Mouse (Mus musculus) hindbrain, embryonic 13.5 days (tissue): ENCODE results near the gene Prrg4. TPM values are rescaled to one million over a fixed set of nuclear protein-coding genes. Genes with fewer than 3 reads are reported as not detected.

Source experiments
- ATAC-seq: fragments of 200-750 bp; cut with Nextera tagmentation; 2 replicates; pipeline ENCODE4 v1.8.0; 2017; ENCODE audit warnings: moderate TSS enrichment; ENCODE audit not compliant: low FRiP score
- H3K27ac ChIP-seq: fragments of 300-500 bp; sonication (generic); 2 replicates; pipeline ENCODE4 v1.5.1; 2015; ENCODE audit warnings: inconsistent platforms, mild to moderate bottlenecking, moderate library complexity
- H3K27me3 ChIP-seq: fragments of 300-500 bp; sonication (generic); 2 replicates; pipeline ENCODE4 v1.6.1; 2015; ENCODE audit warnings: mild to moderate bottlenecking, inconsistent platforms
- H3K36me3 ChIP-seq: fragments of 300-500 bp; sonication (generic); 2 replicates; pipeline ENCODE4 v1.6.1; 2015; ENCODE audit warnings: mild to moderate bottlenecking, inconsistent platforms
- H3K4me1 ChIP-seq: fragments of 300-500 bp; sonication (generic); replicated peaks from 2 replicates; pipeline ENCODE4 v1.6.1; 2015; ENCODE audit warnings: inconsistent platforms
- H3K4me2 ChIP-seq: fragments of 300-500 bp; sonication (generic); 2 replicates; pipeline ENCODE4 v1.6.1; 2015; ENCODE audit warnings: inconsistent platforms, mild to moderate bottlenecking, moderate library complexity
- H3K4me3 ChIP-seq: fragments of 300-500 bp; sonication (generic); 2 replicates; pipeline ENCODE4 v1.5.1; 2015; ENCODE audit warnings: mild to moderate bottlenecking, inconsistent platforms
- H3K9ac ChIP-seq: fragments of 300-500 bp; sonication (generic); 2 replicates; pipeline ENCODE4 v1.6.1; 2015; ENCODE audit warnings: mild to moderate bottlenecking, inconsistent platforms
- H3K9me3 ChIP-seq: fragments of 300-500 bp; sonication (generic); 2 replicates; pipeline ENCODE4 v1.6.1; 2016; ENCODE audit warnings: inconsistent platforms
- WGBS: fragments of 180-500 bp; shearing (Covaris S2); methylation state at CpG from one replicate; pipeline ENCODE4 v1.1.7; 2015; 5-methylcytosine and 5-hydroxymethylcytosine counted together
- polyA plus RNA-seq: library from polyadenylated mRNA; unstranded; fragments of >200 nt; fragmentation: Nextera tagmentation; extraction: Ambion mirVana; gene quantifications from 2 replicates; pipeline ENCODE4 v1.2.1, GENCODE M21; 2015

Prrg4 gene
- polyA plus RNA-seq, 1 experiment from 2014 or later = 0.32 TPM

DNA sequence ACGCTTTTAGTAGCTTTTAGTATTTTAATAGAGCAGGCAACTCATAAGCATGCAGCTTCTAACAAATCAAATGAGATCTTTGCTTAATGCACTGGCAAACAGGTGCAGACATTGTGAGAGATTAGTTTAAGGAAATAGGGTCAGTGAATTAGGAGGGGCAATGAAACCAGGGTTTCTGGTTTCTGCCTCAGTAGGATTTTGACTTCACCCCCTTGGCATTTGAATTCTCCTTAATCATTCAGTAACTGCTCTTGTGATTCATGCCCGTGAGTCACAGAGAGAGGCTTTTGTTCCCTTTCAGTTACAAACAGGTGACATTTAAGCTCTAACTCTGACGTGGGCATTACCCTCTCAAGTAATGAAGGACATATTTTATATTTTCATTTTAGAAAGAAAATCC lies 6.1 kb upstream of the Prrg4 start:
- 31% methylated on average over 3 of the region's 3 CpGs for WGBS
- Histone ChIP-seq H3K9me3 (no peaks in the 10 kb centered on the region), H3K4me3 (no peak overlapping the region), H3K4me2 (no peak overlapping the region), H3K36me3 (no peaks in the 10 kb centered on the region), H3K9ac (no peak overlapping the region), H3K27ac (no peak overlapping the region), H3K27me3 (peaks cover 10% of the 10 kb centered on the region; the same call in 1 of the 2 replicates), H3K4me1 (no peaks in the 10 kb centered on the region)
- ATAC-seq = no peak

- WGBS = 93% methylated on average over 1 of the region's 1 CpGs
- no peak for ATAC-seq
- H3K9me3 ChIP-seq = no peaks in the 10 kb centered on the region
- no peak overlapping the region for H3K27ac ChIP-seq
- H3K4me3 ChIP-seq = no peak overlapping the region
- no peaks in the 10 kb centered on the region for H3K36me3 ChIP-seq
- H3K27me3 ChIP-seq = peaks cover 14% of the 10 kb centered on the region; the same call in 1 of the 2 replicates
- H3K4me1 ChIP-seq = peaks cover 1% of the 10 kb centered on the region; the same call in 1 of the 2 replicates
- no peak overlapping the region for H3K4me2 ChIP-seq
- no peak overlapping the region for H3K9ac ChIP-seq
Measured at GRCm38 (mm10) chr2:104854836-104855235, 5.2 kb upstream of the Prrg4 start.

DNA sequence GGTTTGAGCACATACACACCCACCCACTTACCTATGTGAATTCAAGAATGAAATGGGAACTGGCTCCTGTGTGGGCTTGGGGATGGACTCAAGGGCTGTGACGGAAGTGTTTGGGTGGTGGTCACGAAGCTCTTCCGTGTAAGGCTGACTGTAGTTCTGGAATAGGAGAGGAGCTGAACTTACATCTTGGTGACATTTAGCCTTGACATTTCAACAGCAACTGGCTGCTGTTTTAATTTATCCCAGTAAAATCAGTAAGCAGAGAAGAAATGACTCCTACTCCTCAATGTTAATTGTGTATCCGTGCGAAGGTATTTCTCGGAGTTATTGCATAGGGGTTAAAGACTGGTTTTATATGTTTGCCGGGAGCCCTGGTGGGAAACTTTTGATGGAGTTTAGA lies 2.9 kb upstream of the Prrg4 start:
- Histone ChIP-seq H3K4me3 (no peak overlapping the region), H3K9me3 (no peaks in the 10 kb centered on the region), H3K4me1 (peaks cover 11% of the 10 kb centered on the region), H3K36me3 (no peaks in the 10 kb centered on the region), H3K9ac (no peak overlapping the region), H3K27me3 (peaks cover 32% of the 10 kb centered on the region), H3K27ac (no peak overlapping the region), H3K4me2 (no peak overlapping the region)
- WGBS = 90% methylated on average over 7 of the region's 7 CpGs
- no peak for ATAC-seq

GRCm38 (mm10) chr2:104851686-104852085 lies 2.0 kb upstream of the Prrg4 start:
- WGBS = 22% methylated on average over 5 of the region's 5 CpGs

GRCm38 (mm10) chr2:104849991-104850359 lies 299 bp upstream of the Prrg4 start:
- Histone ChIP-seq H3K36me3 (no peaks in the 10 kb centered on the region), H3K27me3 (peaks cover 32% of the 10 kb centered on the region), H3K4me2 (peak overlapping the region; percentile 97), H3K9ac (0 out of 2 replicates have a peak overlapping the region, but pooled peaks have one; percentile 68), H3K4me3 (peak overlapping the region; percentile 55), H3K27ac (no peak overlapping the region), H3K9me3 (no peaks in the 10 kb centered on the region), H3K4me1 (peaks cover 11% of the 10 kb centered on the region)
- 68% methylated on average over 3 of the region's 3 CpGs for WGBS
- ATAC-seq = no peak

More at GRCm38 (mm10) chr2:104851686-104852085, 2.0 kb upstream of the Prrg4 start:
- Histone ChIP-seq H3K4me1 (peaks cover 11% of the 10 kb centered on the region), H3K36me3 (no peaks in the 10 kb centered on the region), H3K4me3 (no peak overlapping the region), H3K9me3 (no peaks in the 10 kb centered on the region), H3K27ac (no peak overlapping the region), H3K27me3 (peaks cover 32% of the 10 kb centered on the region), H3K9ac (no peak overlapping the region), H3K4me2 (no peak overlapping the region)
- ATAC-seq = no peak

DNA sequence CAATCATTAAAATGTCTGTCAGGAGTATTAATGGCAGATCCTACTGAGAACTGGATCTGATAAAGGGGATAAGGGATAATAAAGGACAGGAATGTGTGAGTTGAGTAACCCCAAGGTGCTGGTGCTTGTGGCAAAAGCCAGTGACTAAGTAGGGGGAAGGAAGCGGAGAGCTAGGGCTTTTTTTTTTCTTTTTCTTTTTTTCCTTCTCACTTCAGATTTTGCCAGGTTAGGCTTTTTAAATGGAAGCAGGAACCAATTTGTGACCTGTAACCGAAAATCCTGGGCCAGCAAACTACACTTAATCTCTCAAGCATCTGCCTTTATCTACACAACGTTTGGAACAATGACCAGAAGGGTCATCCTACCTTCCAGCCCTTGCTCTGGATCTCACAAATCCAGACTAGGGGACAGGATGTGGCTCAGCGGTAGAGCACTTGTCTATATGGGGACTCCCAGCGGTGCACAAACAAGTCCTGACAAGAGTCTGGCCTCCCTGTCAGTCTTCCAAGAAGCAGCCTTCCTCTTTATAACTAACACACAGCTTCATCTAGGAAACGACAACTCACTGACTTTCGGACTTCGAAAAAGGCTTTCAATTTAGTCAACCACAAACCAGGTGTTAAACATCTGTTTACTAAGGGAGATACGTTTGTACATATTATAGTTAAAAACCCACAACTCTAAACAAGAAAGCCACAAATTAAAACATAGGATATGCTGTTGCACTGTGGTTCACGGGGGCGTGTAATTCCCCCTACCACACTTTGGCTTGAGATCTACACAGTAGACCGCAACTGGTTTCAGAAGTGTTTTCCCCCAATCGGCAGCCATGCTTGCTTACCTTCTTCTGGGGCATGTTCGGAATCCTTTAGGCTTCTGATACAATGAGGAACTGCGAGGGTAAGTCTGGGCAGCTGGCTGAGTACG lies 1.2 kb downstream of the Prrg4 start:
- 30% methylated on average over 16 of the region's 16 CpGs for WGBS

DNA sequence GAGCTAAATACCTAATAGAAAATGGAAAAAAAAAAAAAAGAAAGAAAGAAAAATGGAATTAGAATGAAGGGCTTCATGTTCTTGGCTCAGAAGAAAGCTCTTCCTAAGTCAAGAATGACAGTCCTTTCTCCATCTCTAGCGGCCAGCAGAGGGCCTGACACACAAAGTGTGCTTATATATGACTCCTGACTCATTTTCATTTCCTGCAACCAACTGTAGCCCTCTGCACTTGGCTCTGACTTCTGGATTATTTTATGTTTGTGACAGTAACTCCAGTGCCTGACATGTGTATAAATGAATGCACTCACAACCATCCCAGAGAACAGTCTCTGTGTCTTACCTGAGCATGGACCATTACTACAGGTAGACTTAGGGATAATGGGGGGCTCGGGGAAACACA lies 2.0 kb downstream of the Prrg4 start:
- no peak overlapping the region for H3K4me2 ChIP-seq
- no peak overlapping the region for H3K9ac ChIP-seq
- peaks cover 32% of the 10 kb centered on the region for H3K27me3 ChIP-seq
- no peaks in the 10 kb centered on the region for H3K9me3 ChIP-seq
- H3K27ac ChIP-seq = no peak overlapping the region
- no peak overlapping the region for H3K4me3 ChIP-seq
- peaks cover 11% of the 10 kb centered on the region for H3K4me1 ChIP-seq
- no peaks in the 10 kb centered on the region for H3K36me3 ChIP-seq
- 68% methylated on average over 2 of the region's 2 CpGs for WGBS
- ATAC-seq = no peak

More for the DNA sequence above, 1.2 kb downstream of the Prrg4 start:
- no peaks in the 10 kb centered on the region for H3K9me3 ChIP-seq
- peak overlapping the region; percentile 55 for H3K4me3 ChIP-seq
- no peaks in the 10 kb centered on the region for H3K36me3 ChIP-seq
- H3K9ac ChIP-seq = no peak overlapping the region
- peaks cover 11% of the 10 kb centered on the region for H3K4me1 ChIP-seq
- H3K27ac ChIP-seq = no peak overlapping the region
- no peak for ATAC-seq
- H3K27me3 ChIP-seq = peaks cover 32% of the 10 kb centered on the region
- peak overlapping the region; percentile 97 for H3K4me2 ChIP-seq

DNA sequence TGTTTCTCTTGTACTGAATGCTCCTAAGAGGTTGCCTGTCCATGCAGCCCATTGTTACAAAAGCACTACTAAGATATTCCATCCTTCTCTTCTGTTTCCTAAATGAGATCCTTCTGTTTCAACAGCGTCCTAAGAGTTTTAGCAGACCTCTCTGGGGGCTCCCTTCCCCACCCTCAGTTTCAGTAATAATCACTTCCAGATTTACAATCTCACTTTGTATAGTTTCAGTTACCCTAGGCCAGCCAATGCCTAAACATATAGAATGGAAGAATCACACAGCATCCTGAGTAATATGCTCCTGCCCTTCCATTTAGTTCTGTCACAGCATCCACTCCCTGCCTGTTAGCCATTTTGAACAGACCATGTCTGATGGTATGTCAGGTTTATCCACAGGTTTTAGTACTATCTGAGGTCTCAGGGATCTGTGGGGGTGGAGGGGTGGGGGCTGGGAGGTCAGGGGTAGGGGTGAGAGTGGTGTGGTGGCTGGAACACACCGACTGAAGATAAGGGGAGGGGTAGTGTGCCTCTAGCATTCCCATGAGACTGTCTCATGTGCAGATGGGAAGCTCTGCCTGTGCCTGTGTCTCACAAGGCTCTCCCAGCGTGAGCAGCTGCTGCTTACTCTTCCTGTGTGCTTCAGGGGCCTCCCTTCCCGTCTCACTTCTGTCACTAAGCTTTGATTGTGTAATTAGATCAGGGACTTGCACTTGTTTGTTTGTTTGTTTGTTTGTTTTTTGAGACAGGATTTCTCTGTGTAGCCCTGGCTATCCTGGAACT lies 2.9 kb downstream of the Prrg4 start:
- Histone ChIP-seq H3K4me1 (peaks cover 11% of the 10 kb centered on the region), H3K27ac (no peak overlapping the region), H3K36me3 (no peaks in the 10 kb centered on the region), H3K27me3 (peaks cover 32% of the 10 kb centered on the region), H3K4me2 (no peak overlapping the region), H3K9me3 (no peaks in the 10 kb centered on the region), H3K4me3 (no peak overlapping the region), H3K9ac (no peak overlapping the region)
- no peak for ATAC-seq
- 28% methylated on average over 4 of the region's 4 CpGs for WGBS

DNA sequence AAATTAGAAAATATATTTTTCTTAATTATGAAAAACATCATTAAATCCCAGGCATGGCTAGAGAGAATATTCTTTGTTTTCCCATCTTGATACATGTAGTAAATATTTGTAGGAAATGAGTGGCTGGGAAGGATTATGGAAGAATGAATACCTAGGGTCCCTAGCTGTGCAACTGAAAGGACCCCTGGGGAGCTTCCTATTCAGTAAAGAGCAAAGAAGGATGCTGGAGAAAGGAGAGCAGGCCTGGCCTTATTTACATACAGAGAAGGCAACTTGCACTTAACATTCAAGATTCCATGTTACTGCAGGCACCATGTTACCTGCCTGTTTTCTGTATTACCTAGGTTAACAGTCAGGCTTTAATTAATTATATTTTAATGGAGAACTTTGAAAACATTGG lies 7.1 kb downstream of the Prrg4 start:
- no peak for ATAC-seq
- Histone ChIP-seq H3K27me3 (no peaks in the 10 kb centered on the region), H3K9me3 (no peaks in the 10 kb centered on the region), H3K36me3 (no peaks in the 10 kb centered on the region), H3K27ac (no peak overlapping the region), H3K4me1 (no peaks in the 10 kb centered on the region), H3K4me3 (no peak overlapping the region), H3K4me2 (no peak overlapping the region), H3K9ac (no peak overlapping the region)

DNA sequence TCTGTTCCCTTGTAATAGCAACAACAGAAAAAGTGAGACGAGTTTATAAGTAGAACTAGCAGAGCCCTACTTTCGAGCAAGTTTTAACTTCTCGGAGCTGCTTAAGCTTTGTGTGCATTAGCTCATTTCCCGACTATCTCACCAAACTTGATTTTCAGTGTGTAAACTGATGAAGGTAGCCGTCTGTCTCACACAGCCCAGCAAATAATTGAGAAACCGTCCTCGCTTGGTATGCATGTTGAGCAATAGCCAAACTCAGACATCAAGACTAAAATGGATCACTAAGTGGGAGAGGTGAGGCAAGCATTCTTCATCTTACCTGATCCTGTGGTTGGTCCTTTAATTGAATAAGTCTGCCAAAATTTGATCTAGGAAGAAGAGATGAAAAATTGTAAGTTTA lies 7.9 kb downstream of the Prrg4 start:
- no peaks in the 10 kb centered on the region for H3K27me3 ChIP-seq
- ATAC-seq = no peak
- no peak overlapping the region for H3K4me3 ChIP-seq
- H3K9ac ChIP-seq = no peak overlapping the region
- 93% methylated on average over 7 of the region's 7 CpGs for WGBS
- H3K4me1 ChIP-seq = no peaks in the 10 kb centered on the region
- H3K9me3 ChIP-seq = no peaks in the 10 kb centered on the region
- H3K27ac ChIP-seq = no peak overlapping the region
- no peak overlapping the region for H3K4me2 ChIP-seq
- no peaks in the 10 kb centered on the region for H3K36me3 ChIP-seq

- Histone ChIP-seq H3K4me1 (no peaks in the 10 kb centered on the region), H3K27ac (no peak overlapping the region), H3K4me3 (no peak overlapping the region), H3K36me3 (no peaks in the 10 kb centered on the region), H3K4me2 (no peak overlapping the region), H3K27me3 (no peaks in the 10 kb centered on the region), H3K9me3 (no peaks in the 10 kb centered on the region), H3K9ac (no peak overlapping the region)
- no peak for ATAC-seq
Measured at GRCm38 (mm10) chr2:104840974-104841373, 8.7 kb downstream of the Prrg4 start.

DNA sequence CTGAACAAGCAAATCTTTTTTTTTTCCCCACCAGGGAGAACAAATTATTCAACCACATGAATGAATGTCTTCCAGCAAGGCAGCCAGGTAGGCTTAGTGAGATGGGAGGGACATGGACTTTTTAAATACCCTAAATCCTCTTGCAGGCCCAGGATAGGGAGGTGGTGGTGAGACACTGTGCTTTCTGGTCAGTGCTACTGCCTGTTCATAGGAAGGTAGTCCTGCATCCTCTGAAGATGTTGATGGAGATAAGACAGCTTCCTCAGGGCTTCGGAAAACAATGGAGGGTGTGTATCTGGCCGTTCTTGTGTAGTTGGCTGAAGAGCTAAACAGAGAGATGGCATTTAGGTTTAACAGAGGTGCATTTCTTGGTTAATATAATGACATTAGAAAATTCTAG lies 17.2 kb downstream of the Prrg4 start:
- 92% methylated on average over 2 of the region's 2 CpGs for WGBS

More for the DNA sequence above, 17.2 kb downstream of the Prrg4 start:
- Histone ChIP-seq H3K4me1 (no peaks in the 10 kb centered on the region), H3K9me3 (no peaks in the 10 kb centered on the region), H3K9ac (no peak overlapping the region), H3K4me3 (no peak overlapping the region), H3K27me3 (no peaks in the 10 kb centered on the region), H3K4me2 (no peak overlapping the region), H3K36me3 (no peaks in the 10 kb centered on the region), H3K27ac (no peak overlapping the region)
- no peak for ATAC-seq
